Mouse (Mus musculus): ENCODE data around the gene Mlip. TPM values are rescaled to one million over a fixed set of nuclear protein-coding genes. Genes with fewer than 3 reads are reported as not detected.

Mlip gene
- polyA plus RNA-seq, 1 experiment from 2014 or later, result 94.7 TPM

- 0 out of 2 replicates have a peak, but pooled peaks cover 2% of the 10 kb centered on the region for H3K4me1 ChIP-seq (replicated peaks)
- no peak for ATAC-seq (replicated peaks; ENCODE audit: insufficient number of reproducible peaks, insufficient read depth, low FRiP score, low read depth)
- 23% methylated on average over 4 of the region's 4 CpGs for WGBS
Measured at GRCm38 (mm10) chr9:77056611-77057010, 296.2 kb downstream of the Mlip start.

GRCm38 (mm10) chr9:77054426-77055193 is 298.2 kb downstream of the Mlip start:
- H3K4me3 ChIP-seq, result no peak overlapping the region
- WGBS, result 76% methylated on average over 9 of the region's 9 CpGs

More at GRCm38 (mm10) chr9:77056611-77057010, 296.2 kb downstream of the Mlip start:
- Histone ChIP-seq H3K27me3 (no peaks in the 10 kb centered on the region), H3K4me3 (no peak overlapping the region), H3K36me3 (no peaks in the 10 kb centered on the region), H3K9ac (no peak overlapping the region), H3K9me3 (replicated peaks) (no peaks in the 10 kb centered on the region), H3K4me2 (no peak overlapping the region), H3K27ac (no peak overlapping the region)

More at GRCm38 (mm10) chr9:77054426-77055193, 298.2 kb downstream of the Mlip start:
- H3K4me2 ChIP-seq, result no peak overlapping the region
- no peaks in the 10 kb centered on the region for H3K9me3 ChIP-seq (replicated peaks)
- ATAC-seq (replicated peaks; ENCODE audit: insufficient number of reproducible peaks, insufficient read depth, low FRiP score, low read depth), result no peak
- no peaks in the 10 kb centered on the region for H3K27me3 ChIP-seq
- no peak overlapping the region for H3K27ac ChIP-seq
- no peaks in the 10 kb centered on the region for H3K36me3 ChIP-seq
- no peak overlapping the region for H3K9ac ChIP-seq
- 0 out of 2 replicates have a peak, but pooled peaks cover 2% of the 10 kb centered on the region for H3K4me1 ChIP-seq (replicated peaks)

Other genes starting within 250 kb of the Mlip start
- gene Lrrc1, start 191.9 kb upstream of the Mlip start, polyA plus RNA-seq (2015; fragmentation: Nextera tagmentation; extraction: Ambion mirVana), result 16.1 and 18.6 TPM in 2 replicates

Data from heart, embryonic 15.5 days (tissue).